Mouse (Mus musculus) adrenal gland, postnatal 36 days (tissue): ENCODE measurements around the gene Gpr63. TPM values are rescaled to one million over a fixed set of nuclear protein-coding genes. Genes with fewer than 3 reads are reported as not detected.

ENCODE experiments used
- total RNA-seq, 2 experiments: library from RNA; stranded (reverse); gene quantifications; 2 replicates each; pipeline ENCODE4 v1.2.3; 2021

Gene Gpr63
- total RNA-seq, 2 experiments from 2014 or later = 3.4 to 4.7 TPM

Other genes with a start within 250 kb of the Gpr63 start
- gene Klhl32, start 115.3 kb upstream of the Gpr63 start, total RNA-seq = 1 to 10 TPM; 2.6 to 4.3 TPM
- 10 to 100 TPM; 34.7 to 37.9 TPM for gene Ndufaf4, start 68.3 kb upstream of the Gpr63 start, total RNA-seq